Mouse (Mus musculus) limb, embryonic 12.5 days (tissue): ENCODE measurements around the gene Olfr1555-ps1. TPM values are rescaled to one million over a fixed set of nuclear protein-coding genes. Genes with fewer than 3 reads are reported as not detected.
"Not testable (repeated sequence)": the region's sequence is repeated elsewhere in the genome, so short reads cannot be mapped to it uniquely, and the experiment has no call there.

Experiments
- ATAC-seq: fragments of 200-750 bp; cut with Nextera tagmentation; 2 replicates; pipeline ENCODE4 v1.8.0; 2017; ENCODE audit warnings: low read depth, moderate TSS enrichment; ENCODE audit not compliant: insufficient number of reproducible peaks, insufficient read depth, low FRiP score, low TSS enrichment
- H3K27ac ChIP-seq: fragments of 300-500 bp; sonication (generic); 2 replicates; pipeline ENCODE4 v1.5.1; 2016; ENCODE audit warnings: mild to moderate bottlenecking, moderate library complexity
- H3K27me3 ChIP-seq: fragments of 300-500 bp; sonication (generic); 2 replicates; pipeline ENCODE4 v1.6.1; 2016; ENCODE audit warnings: mild to moderate bottlenecking, moderate library complexity
- H3K36me3 ChIP-seq: fragments of 300-500 bp; sonication (generic); 2 replicates; pipeline ENCODE4 v1.6.1; 2016; ENCODE audit warnings: mild to moderate bottlenecking, moderate library complexity
- H3K4me1 ChIP-seq: fragments of 300-500 bp; sonication (generic); replicated peaks from 2 replicates; pipeline ENCODE4 v1.6.1; 2016
- H3K4me2 ChIP-seq: fragments of 300-500 bp; sonication (generic); 2 replicates; pipeline ENCODE4 v1.6.1; 2016; ENCODE audit warnings: mild to moderate bottlenecking, moderate library complexity
- H3K4me3 ChIP-seq: fragments of 300-500 bp; sonication (generic); replicated peaks from 2 replicates; pipeline ENCODE4 v1.5.1; 2016; ENCODE audit warnings: mild to moderate bottlenecking
- H3K9ac ChIP-seq: fragments of 300-500 bp; sonication (generic); replicated peaks from 2 replicates; pipeline ENCODE4 v1.6.1; 2016; ENCODE audit warnings: mild to moderate bottlenecking, moderate library complexity
- H3K9me3 ChIP-seq: fragments of 300-500 bp; sonication (generic); 2 replicates; pipeline ENCODE4 v1.6.1; 2016; ENCODE audit warnings: mild to moderate bottlenecking, moderate library complexity
- WGBS: fragments of 180-500 bp; shearing (Covaris S2); methylation state at CpG from one replicate; pipeline ENCODE4 v1.1.7; 2016; 5-methylcytosine and 5-hydroxymethylcytosine counted together
- polyA plus RNA-seq: library from polyadenylated mRNA; unstranded; fragments of >200 nt; fragmentation: Nextera tagmentation; extraction: Ambion mirVana; gene quantifications from 2 replicates; pipeline ENCODE4 v1.2.1, GENCODE M21; 2016

Gene Olfr1555-ps1
- not detected in 2 replicates for polyA plus RNA-seq

DNA sequence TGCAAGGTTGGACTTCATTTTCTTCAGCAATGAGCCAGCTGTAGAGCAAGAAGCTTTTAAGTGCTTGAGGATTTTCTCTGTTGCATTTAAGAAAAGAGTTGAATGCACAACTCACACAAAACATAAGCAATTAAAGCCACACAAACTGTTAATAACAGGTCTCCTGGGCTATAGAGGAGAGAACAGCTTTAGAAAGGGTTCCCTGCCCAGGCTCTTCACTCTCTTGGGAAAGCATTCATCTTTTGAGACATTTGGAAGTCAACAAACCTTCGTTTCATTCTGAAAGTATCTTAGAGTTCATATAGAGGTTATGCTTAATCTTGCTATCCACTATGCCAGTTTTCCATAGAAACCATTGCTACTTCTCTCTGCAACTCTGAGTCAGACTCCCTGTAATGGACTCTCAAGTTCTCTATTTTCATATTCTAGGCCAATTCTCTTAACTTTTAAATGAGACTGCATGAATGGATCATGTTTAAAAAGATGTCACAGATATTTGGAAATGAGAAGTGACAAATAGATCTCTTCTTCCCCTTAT is at the start of gene Olfr1555-ps1:
TSS of gene Olfr1555-ps1 (minus strand) at position 51 of the 538 bp plus-strand sequence.
- H3K27me3 ChIP-seq, H3K4me2 ChIP-seq, H3K36me3 ChIP-seq, H3K27ac ChIP-seq, H3K4me3 ChIP-seq, H3K4me1 ChIP-seq, H3K9ac ChIP-seq, ATAC-seq, H3K9me3 ChIP-seq: not testable (repeated sequence)
- WGBS = 54% methylated on average over 1 of the region's 1 CpGs

DNA sequence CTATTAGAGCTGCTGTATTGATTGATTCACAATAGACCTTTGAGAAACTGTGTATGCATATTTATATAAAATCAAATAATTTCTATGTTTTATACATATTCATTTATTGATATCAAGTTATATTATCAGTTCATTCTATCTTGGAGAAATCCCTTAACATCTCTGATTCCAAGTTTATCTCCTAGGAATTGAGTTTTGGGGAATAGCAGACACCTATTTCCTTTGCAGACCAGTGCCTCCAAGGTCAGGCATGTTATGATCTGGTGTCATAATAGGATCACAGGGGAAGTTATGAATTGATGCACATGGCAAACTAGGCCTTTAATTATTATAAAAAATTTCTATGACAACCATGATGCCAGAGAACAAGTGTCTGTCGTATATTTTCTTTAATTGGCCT is 30.4 kb upstream of the Olfr1555-ps1 start, which contains the start of gene Olfr1431:
TSS of gene Olfr1431 (plus strand) at position 301 of the 400 bp plus-strand sequence.
- H3K4me1 ChIP-seq = no peaks in the 10 kb centered on the region
- no peak within 1 kb of the TSS for H3K27ac ChIP-seq
- no peaks in the 10 kb centered on the region for H3K36me3 ChIP-seq
- H3K4me3 ChIP-seq = no peak within 1 kb of the TSS
- 86% methylated on average over 1 of the region's 1 CpGs for WGBS
- no peak within 1 kb of the TSS for H3K4me2 ChIP-seq
- H3K9ac ChIP-seq = no peak within 1 kb of the TSS
- no peak for ATAC-seq
- H3K27me3 ChIP-seq = no peaks in the 10 kb centered on the region
- no peaks in the 10 kb centered on the region for H3K9me3 ChIP-seq

DNA sequence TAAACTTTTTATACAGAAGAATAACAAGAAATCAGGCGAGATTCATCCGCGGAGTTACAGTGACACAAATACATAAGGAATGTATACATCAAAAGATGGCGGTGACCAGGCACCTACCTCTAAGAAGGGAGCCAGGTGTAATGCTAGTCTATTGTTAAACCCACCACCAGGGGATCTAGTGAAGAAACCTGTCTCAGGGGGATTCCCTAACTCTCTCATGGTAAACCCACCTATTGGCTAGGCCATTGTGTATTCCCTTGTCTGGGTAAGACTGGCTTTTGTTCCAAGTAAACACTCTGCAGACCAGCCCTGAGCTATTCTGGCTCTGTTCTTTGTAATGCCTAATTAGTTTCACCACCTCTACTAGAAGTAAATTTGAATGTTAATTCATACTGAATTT is 29.2 kb upstream of the Olfr1555-ps1 start:
- H3K36me3 ChIP-seq, H3K4me3 ChIP-seq, ATAC-seq, H3K9ac ChIP-seq, H3K4me2 ChIP-seq, H3K9me3 ChIP-seq, H3K27ac ChIP-seq, H3K4me1 ChIP-seq, H3K27me3 ChIP-seq: not testable (repeated sequence)
- WGBS = 84% methylated on average over 4 of the region's 4 CpGs

DNA sequence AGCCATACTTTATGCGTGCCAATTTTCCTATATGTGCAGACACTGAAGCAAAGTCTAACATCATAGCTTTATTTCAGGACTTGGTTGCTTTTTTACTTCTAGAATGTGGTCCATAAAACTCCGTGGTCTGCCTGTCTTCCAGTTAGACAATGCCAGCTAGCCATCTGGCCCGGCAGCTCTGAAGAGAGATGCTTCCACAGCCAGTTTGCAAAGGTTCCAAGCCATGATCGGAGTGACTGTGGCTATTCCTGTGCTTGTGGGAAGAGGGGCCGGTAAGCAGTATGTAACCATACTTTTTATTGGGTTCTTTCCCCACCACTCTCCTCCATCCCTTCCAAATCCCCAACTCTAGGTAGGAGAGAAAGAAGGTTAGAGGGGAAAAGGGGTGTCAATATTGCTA is 5.5 kb upstream of the Olfr1555-ps1 start:
- H3K9me3 ChIP-seq, H3K4me1 ChIP-seq, H3K27ac ChIP-seq, H3K27me3 ChIP-seq, H3K4me2 ChIP-seq, H3K9ac ChIP-seq, ATAC-seq, H3K36me3 ChIP-seq, H3K4me3 ChIP-seq: not testable (repeated sequence)
- 86% methylated on average over 5 of the region's 5 CpGs for WGBS

DNA sequence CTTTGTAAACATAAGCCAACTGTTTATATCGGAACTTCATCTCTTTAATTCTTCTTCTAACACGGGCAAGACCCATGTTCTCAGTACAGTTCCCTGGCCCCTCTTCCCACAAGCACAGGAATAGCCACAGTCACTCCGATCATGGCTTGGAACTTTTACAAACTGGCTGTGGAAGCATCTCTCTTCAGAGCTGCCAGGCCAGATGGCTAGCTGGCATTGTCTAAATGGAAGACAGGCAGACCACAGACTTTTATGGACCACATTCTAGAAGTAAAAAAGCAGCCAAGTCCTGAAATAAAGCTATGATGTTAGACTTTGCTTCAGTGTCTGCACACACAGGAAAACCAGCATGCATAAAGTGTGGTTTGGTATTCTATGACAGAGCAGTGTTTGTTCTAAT is 24.5 kb downstream of the Olfr1555-ps1 start:
- H3K4me3 ChIP-seq = no peak overlapping the region
- no peak for ATAC-seq
- H3K27ac ChIP-seq = no peak overlapping the region
- H3K9ac ChIP-seq = no peak overlapping the region
- H3K27me3 ChIP-seq = no peaks in the 10 kb centered on the region
- H3K4me1 ChIP-seq = no peaks in the 10 kb centered on the region
- no peak overlapping the region for H3K4me2 ChIP-seq
- 84% methylated on average over 3 of the region's 3 CpGs for WGBS
- H3K36me3 ChIP-seq = no peaks in the 10 kb centered on the region
- H3K9me3 ChIP-seq = no peaks in the 10 kb centered on the region

DNA sequence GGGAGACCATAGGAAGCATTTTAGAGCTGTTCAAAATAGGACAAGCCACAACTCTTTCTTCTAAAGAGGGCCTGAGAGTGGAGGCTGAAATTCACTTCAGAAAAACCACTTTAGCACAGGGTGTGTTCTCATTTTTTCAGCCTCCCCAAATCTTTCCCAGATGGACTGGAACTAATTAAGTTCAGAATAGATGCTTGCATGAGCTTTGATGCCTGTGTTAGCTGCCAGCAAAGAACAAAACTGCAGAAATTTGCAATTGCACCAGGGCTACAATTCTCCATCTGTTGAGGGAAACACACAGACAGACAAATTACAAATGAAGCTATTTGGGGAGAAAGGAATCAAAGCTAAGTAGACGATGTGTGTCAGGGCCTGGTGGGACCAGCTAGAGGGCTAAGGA is 26.6 kb downstream of the Olfr1555-ps1 start:
- Histone ChIP-seq H3K4me1 (no peaks in the 10 kb centered on the region), H3K4me3 (no peak overlapping the region), H3K4me2 (no peak overlapping the region), H3K9me3 (no peaks in the 10 kb centered on the region), H3K36me3 (no peaks in the 10 kb centered on the region), H3K9ac (no peak overlapping the region), H3K27ac (no peak overlapping the region), H3K27me3 (no peaks in the 10 kb centered on the region)
- WGBS = 0% methylated on average over 1 of the region's 1 CpGs
- ATAC-seq = no peak

DNA sequence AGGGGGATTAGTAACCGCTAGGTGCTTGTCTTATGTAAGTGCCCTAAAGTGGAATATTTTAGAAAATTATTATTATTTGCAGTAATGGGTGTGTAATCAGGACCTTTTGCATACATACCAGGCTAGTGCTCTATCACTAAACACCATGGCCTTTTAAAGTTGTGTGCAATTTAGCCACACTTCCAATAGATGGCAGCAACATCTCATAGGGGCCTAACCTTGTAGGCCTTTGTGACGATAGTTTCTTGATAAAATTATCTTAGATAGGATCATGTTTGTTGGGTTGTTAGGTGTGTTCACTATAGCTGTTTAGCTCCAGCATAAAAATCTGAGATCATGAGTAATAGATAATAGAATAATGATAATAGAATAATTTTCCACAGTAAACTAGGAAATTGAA is 35.6 kb downstream of the Olfr1555-ps1 start:
- Histone ChIP-seq H3K4me3 (no peak overlapping the region), H3K4me1 (no peaks in the 10 kb centered on the region), H3K9ac (no peak overlapping the region), H3K27ac (no peak overlapping the region), H3K4me2 (no peak overlapping the region), H3K9me3 (no peaks in the 10 kb centered on the region), H3K36me3 (no peaks in the 10 kb centered on the region), H3K27me3 (no peaks in the 10 kb centered on the region)
- WGBS = 32% methylated on average over 2 of the region's 2 CpGs
- ATAC-seq = no peak

DNA sequence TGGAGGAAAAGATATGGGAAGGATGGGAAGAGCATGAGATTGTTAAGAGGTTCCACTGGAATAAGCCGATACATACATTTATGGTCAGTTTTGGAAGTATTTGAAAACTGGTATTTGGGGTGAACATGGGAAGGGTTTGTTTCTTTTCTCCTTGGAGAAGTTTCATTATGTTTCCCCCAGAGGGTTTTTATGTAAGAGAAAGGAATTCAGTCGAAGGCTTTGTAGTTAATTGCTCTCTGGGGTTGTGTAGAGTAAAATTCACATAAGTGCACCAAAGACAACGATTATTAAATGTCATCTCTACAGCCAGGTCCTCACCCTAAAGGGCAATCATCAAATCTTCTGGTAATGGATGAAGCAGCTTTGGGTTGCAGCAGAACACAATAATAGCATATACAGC is 46.8 kb downstream of the Olfr1555-ps1 start, which contains the start of gene Olfr76:
TSS of gene Olfr76 (minus strand) at position 101 of the 400 bp plus-strand sequence.
- 76% methylated on average over 3 of the region's 3 CpGs for WGBS
- no peak for ATAC-seq
- Histone ChIP-seq H3K36me3 (no peaks in the 10 kb centered on the region), H3K27ac (no peak within 1 kb of the TSS), H3K4me3 (no peak within 1 kb of the TSS), H3K4me1 (no peaks in the 10 kb centered on the region), H3K9me3 (no peaks in the 10 kb centered on the region), H3K4me2 (no peak within 1 kb of the TSS), H3K9ac (no peak within 1 kb of the TSS), H3K27me3 (no peaks in the 10 kb centered on the region)

DNA sequence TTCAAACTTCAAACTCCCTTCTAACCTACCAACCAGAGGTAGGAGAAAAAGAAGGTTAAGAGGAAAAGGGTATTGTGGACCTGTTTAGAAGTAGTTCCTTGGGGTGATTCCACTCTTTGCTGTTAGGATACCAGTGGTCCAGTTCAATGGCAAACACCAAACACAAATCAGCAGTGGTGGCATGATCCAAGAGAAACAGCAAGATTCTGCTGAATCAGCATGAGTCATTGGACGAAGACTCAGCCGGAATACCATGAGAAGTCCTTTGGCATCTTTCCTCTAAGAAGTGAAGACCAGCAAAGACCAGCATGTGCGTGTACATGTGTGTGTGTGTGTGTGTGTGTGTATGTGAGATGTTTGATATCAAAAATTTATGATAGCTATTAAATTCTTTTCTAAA is 53.4 kb downstream of the Olfr1555-ps1 start:
- H3K4me2 ChIP-seq = no peak overlapping the region
- no peaks in the 10 kb centered on the region for H3K9me3 ChIP-seq
- no peaks in the 10 kb centered on the region for H3K4me1 ChIP-seq
- no peak for ATAC-seq
- no peaks in the 10 kb centered on the region for H3K36me3 ChIP-seq
- no peak overlapping the region for H3K27ac ChIP-seq
- 93% methylated on average over 3 of the region's 3 CpGs for WGBS
- no peak overlapping the region for H3K4me3 ChIP-seq
- H3K9ac ChIP-seq = no peak overlapping the region
- H3K27me3 ChIP-seq = no peaks in the 10 kb centered on the region

DNA sequence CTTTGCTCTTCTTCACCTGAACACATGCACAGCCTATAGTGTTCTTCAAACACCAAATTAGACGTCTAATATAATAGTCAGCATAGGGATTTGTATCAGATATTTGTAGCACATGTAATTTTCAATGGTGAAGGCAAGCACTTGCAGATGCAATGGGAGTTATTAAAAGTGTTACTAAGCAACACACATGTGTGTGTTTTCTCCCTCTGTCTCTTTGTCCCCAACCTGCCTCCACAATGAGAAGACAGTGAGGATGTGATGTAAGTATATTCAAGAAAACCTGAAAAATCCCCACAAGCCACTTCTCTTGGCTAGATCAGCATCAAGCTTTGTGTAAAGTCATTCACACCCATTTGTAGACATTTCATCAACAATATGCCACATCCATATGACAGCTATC is 54.1 kb downstream of the Olfr1555-ps1 start, which contains the start of gene Olfr1428:
TSS of gene Olfr1428 (minus strand) at position 101 of the 400 bp plus-strand sequence.
- H3K9ac ChIP-seq = no peak within 1 kb of the TSS
- H3K36me3 ChIP-seq = no peaks in the 10 kb centered on the region
- ATAC-seq = no peak
- no peaks in the 10 kb centered on the region for H3K9me3 ChIP-seq
- WGBS = 82% methylated on average over 1 of the region's 1 CpGs
- H3K4me2 ChIP-seq = no peak within 1 kb of the TSS
- H3K4me1 ChIP-seq = no peaks in the 10 kb centered on the region
- no peak within 1 kb of the TSS for H3K4me3 ChIP-seq
- H3K27ac ChIP-seq = no peak within 1 kb of the TSS
- H3K27me3 ChIP-seq = no peaks in the 10 kb centered on the region
